Mouse (Mus musculus) cerebellum, adult 11-12 months (tissue): Measurements from ENCODE around the gene Kansl1.

ENCODE experiments used
- DNase-seq: peaks from one replicate; pipeline ENCODE4 v3.0.0; 2022

Gene Kansl1

DNA sequence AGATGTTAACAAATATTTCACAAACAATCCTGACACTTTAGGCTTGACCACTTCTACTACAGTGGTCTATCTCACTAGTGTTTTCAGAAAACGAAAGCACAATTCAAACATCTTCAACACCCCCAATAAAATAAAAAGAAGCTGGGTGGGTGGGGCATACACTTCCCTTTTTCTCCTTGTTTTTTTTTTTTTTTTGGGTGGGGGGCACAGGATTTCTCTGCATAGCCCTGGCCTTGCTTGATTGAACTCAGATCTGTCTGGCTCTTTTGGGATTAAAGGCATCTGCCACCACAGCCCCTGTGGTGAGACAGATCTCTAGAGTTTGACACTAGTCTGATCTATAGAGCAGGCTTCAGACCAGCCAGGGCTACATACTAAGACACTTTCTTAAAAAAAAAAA is 106.0 kb downstream of the Kansl1 start:
- DNase-seq, result no peak

DNA sequence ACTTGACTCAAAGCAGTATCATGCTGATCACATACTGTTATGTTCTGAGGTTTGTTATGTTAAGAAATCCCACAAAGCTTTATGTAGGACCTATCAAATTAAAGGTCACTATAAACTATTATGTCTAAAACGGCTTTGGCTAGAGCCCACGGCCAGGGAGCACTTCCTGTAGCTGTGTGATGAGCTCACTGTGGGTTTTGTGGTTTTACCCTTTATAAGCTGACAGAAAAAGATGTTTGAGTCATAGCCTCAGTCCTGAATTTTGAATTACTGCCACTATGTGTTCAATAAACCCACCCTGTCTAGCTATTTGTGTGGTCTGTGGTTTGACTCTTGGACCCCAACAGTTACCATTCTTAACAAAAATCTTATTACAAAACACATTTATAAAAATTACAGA is 106.9 kb downstream of the Kansl1 start:
- no peak for DNase-seq

DNA sequence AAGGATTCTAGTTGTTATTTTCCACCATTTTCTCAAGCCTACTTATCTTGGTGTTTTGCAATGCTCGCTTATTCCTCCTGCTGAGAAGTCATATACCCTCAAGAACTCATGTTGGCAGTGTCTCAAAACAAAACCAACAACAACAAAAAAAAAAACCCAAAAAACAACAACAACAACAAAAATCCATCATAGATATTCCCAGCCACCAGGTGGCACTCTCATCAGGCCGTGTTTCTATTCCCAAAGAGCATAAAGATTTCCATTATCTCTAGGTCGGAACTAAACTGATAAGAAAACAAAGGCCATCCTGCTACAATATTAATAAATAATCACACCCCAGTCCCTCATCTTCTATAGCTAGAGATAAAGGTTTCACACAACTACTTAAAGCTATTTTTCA is 121.7 kb downstream of the Kansl1 start:
- DNase-seq, result no peak

DNA sequence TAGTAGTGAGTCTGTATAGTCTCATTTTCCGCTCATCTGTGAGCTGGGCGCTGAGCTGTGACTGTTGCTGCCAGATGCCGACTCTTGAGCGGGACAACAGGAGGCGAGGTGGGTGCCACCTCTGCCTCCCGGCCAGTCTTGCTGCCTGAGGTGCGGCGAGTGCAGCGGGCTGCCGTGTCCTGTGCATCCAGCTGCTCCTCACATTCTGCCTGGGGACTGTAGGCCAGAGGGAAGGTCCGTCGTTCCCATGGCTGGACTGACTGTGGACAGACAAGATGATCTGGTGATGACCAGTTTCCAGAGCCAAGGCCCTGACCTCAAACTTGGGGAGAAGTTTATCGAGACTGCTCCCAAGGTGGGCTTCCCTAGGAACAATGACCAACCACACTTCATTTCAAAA is 133.7 kb downstream of the Kansl1 start:
- no peak for DNase-seq

DNA sequence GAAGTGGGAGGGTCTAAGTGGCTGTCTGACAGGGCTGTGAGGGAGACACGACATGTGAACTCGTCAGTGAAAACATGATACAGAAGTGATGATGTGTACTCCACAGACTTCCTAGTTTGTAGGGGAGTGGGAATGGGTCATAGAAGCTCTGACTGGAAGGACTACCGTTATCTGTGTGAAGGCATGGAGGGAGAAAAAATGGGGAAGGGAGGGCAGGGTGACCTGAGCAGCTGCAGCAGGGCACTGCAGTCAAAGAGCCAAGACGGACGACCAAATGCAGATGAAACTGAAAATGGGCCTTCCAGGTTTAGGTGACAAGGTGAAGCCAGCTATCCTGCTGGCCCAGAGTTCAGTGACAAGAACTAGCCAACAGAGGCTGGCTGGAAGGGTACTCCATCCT is 134.5 kb downstream of the Kansl1 start:
- no peak for DNase-seq

DNA sequence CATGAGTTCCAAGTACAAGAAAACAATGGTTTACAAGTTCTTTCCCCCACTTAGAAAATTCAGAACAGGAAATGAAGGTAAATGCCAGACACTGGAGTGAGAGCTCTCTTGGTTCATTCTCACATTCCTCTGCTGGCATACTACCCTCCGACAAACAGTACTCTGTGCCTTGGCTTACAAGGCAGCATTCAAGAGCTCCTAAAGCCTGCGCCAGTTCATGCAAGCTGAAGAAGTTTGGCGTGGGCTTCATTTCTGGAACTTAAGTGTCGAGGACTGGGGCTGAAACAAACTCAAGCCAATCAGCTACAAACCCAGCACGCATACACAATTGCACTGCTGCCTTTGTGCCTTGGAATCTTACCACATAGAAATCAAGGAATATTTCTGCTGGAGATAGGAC is 136.6 kb downstream of the Kansl1 start:
- no peak for DNase-seq

DNA sequence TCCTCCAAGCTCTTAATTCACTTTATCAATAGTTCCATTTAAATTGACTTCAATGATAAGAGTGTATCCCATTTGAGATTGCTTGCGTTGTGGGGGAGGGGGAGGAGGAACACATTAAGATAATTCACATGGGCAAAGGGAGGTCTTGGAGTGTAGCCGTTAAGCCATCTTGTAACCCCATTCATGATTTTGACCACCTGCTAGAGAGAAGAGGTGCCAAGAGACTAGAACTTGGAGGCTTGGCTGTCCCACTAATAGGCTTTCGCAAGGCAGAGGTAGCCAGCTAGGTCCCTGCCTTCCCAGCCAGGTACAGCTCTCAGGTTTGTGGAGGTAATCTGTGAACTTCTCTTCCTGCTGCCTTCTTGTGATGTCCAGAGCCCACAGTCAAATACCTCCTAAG is 137.5 kb downstream of the Kansl1 start:
- no peak for DNase-seq

DNA sequence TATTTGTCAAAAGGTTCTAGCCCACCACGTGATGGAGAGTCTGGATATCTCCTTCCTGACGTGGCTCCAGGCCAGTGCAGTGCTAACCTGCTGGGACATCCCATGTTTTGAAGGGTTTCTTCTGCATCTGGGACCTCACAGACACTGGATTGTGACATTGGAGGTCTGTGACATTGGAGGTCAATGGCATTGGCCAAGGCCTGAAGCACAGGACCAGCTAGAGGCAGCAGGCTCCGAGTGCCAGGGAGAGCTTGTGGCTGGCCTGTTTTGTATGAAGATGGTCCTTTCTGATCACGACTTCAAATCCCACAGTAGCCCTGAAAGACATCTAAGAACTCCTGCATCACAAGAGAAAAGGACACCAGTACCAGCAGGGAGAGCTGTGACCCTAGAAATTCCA is 138.5 kb downstream of the Kansl1 start:
- no peak for DNase-seq

DNA sequence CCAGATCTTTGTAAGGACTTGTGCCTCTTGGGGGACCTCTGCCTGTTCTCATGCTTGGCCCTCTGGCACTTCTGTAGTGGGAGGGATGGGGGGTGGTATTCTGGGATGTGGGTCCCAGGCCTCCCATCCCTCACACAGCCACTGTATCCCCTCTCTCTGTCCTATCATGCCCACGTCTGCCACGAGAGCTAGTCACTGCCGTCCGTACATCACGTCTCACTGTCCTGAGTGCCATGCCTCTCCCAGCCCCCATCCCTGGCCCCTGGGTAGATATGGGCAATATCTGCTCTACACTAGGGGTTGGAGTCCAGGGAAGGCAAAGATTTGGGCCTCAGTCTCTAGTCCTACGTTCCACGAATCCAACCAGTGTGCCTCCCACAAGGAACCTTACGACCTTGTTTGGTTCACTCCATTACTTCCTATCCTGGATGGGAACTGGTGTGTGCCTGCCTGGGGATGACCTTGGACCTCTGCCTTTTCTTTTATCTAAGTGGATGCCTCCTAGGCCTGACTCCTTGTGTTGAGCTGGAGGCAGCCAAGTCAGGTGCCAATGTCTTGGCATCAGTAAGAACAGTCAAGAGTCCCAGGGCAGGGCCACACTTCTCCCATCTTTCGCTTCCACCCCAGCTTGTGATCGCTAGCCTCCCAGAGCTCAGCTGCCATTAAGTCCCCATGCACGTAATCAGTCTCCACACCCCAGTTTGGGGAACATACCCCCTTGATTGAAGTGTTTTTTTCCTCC is 139.3 kb downstream of the Kansl1 start:
- DNase-seq, result no peak

DNA sequence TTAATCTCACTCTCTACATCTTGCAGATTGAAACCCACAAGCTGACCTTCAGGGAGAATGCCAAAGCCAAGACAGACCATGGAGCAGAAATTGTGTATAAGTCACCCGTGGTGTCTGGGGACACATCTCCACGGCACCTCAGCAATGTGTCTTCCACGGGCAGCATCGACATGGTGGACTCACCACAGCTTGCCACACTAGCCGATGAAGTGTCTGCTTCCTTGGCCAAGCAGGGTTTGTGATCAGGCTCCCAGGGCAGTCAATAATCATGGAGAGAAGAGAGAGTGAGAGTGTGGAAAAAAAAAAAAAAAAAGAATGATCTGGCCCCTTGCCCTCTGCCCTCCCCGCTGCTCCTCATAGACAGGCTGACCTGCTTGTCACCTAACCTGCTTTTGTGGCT is 140.7 kb downstream of the Kansl1 start:
- DNase-seq, result no peak

DNA sequence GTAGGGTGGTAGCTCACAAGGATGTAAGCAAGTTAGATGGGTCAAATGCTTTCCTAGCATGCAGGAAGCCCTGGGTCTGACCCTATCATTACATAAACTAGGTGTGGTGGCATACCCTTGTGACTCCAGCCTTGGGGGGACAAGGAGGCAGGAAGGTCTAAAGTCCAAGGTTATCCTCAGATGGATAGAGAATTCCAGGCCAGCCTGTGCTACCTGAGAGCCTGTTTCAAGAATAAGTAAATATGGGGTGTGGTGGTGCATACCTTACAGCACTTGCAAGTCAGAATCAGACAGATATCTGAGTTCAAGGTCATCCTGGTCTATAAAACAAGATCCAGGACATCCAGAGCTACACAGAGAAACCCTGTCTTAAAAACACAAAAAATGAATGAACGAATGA is 141.2 kb downstream of the Kansl1 start:
- DNase-seq, result no peak

DNA sequence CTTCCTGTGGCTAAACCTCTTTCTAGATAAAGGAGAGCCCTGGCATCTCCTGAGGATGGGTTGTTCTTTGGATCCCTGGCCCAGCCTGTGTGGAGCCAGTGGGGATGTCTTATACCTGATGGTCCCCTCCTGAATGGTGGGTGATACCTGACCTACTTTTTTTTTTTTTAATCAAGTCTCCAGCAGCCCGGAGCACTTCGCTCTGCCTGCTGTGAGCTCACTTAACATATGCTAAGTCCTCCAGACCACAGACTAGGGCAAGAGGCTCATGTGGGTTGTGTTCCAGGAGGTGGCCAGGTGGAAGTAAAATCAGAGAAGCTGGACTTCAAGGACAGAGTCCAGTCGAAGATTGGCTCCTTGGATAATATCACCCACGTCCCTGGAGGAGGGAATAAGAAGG is 146.5 kb downstream of the Kansl1 start:
- DNase-seq, result no peak

DNA sequence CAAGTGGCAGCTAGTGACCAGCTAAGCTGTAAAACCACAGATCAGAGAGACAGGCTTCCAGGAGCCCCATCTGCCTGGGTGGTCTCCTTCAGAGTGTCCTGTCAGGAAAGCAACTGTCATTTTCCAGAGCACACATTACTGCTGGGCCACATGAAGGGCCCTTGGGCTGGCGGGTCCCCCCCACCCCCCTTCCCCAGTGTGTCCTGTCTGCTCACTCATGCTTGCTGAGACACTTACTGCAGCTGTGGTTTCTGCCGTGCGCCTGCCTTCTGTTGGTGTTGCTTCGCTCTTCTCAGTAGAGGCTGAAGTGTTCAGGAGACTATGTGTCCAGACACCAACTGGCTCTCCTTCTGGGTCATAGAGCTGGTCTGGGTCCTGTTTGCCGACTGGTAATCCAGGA is 148.2 kb downstream of the Kansl1 start:
- no peak for DNase-seq

DNA sequence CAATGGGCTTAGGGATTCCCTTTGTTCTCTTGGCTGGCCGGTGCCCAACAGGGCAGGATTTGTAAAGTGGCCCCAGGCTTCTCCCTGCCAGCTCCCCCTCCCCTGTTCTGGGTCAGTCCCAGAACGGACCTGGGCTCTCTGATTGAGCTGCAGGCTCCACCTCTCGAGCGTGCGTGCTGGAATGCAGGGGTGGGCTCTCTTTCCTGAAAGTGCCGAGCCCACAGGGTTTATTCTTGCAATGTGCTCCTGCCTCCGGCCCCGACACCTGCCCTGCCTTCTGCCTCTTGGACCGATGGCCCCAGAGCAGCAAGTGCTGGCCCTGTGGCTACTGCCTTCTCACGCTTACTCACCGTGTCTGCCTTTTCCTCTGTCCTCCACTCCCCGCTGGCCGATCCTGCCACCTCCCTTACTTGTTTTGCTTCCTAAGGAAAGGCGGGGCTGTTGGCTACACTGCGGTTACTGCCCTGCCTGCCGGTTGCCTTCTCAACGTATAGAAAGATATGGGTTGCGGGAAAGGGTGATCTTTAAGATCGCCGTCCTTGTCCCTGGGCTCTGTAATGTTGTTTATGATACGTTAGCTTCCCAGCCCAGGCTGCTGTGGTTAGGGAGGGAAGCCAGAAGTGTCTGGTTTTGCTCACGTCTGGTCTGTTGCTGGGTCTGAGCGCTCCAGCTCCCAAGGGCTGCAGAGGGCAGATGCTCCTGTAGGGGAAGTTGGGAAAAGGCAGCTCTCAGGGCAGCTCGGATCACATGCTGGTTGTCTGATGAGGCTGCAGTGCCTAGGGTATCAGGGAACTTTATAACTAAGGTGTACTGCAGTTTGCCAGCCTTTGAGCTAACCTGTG is 149.5 kb downstream of the Kansl1 start:
- DNase-seq, result peak; percentile 61

DNA sequence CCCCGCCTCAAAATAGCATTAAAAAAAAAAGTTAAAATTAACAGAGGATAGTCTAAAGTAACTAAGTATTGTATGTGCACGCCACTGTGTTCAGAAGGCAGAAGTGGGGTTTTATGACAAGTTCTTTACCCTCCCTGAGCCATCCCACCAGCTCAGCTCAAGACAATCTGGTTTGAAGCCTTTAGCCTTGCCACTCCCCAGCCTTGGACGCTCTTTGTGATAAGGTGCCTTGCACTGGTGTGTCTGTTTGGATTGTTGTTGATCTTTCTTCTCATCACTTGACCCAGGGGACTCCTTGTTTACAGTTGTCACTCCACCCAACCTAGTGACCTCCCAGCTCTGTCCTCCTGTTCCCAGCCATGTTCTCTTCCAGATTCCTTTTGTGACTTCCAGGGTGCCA is 151.0 kb downstream of the Kansl1 start:
- no peak for DNase-seq

DNA sequence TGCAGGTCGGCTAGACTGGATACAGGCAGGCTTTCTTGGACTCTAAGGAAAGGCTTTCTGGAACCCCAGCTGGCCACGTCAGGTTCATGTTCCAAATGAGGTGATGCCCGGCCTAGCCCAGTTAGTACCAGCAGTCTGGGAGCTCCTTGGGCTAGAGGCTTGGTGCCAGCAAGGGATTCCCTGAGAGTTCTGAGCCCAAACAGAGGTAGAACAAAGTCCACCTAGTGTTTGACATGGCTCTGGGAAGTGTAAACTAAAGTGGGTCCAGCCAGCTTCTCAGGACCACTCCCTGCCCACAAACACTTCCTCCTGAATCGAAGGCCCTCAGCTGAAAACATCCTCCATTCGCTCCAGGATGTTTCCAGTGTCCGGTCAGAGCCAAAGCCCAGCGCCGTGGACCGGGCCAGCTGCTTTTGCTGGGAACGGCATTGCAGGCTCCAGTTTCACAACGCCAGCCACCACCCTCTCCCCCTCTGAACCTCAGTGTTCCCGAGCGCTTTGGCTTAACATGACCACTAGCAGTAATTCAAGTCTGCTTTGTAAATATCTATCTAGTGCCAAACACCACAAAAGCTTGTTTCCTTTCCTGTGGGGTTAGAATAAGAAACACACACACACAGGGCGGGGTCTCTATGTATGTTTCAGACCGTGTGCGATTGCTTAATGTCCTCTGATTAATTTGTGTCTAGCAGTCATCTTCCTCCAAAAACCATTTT is 151.8 kb downstream of the Kansl1 start:
- no peak for DNase-seq

DNA sequence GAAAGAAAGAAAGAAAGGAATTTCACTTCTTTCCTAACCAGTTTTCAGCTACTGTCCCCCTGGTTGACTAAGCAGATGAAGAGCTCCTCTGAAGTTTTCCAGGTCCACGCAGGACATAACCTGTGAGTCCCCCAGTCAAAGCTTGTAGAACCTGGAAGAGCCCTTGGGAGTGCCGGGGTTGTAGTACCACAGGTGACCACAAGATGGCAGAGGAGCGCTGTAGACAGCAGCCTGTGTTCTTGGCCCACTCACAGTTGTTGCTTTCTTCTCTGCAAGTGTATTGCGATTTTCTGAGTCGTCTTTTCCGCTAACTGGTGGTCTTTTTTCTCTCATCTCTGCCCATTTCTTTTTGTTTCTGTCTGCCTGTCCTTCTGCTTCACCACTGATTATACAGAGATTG is 153.0 kb downstream of the Kansl1 start:
- DNase-seq, result peak; percentile 67

DNA sequence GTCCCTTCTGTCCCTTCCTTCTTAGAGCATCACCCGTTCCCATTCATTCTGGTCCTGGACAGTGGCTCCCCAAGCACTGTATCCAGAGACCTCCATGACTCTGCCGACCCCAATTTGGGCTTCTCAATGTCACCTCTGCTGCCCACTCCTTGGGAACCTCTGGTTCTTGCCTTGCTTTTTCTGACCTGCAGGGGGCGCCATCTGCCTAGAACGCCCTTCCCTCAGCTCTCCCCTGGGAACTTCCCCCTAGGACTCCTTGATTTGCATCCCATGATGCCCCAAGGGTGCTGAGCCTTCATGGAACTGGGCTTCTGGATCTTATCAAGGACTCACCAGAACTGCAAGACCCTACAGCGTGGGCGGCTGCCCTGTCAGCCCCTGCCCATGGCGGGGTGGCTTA is 157.0 kb downstream of the Kansl1 start:
- no peak for DNase-seq

DNA sequence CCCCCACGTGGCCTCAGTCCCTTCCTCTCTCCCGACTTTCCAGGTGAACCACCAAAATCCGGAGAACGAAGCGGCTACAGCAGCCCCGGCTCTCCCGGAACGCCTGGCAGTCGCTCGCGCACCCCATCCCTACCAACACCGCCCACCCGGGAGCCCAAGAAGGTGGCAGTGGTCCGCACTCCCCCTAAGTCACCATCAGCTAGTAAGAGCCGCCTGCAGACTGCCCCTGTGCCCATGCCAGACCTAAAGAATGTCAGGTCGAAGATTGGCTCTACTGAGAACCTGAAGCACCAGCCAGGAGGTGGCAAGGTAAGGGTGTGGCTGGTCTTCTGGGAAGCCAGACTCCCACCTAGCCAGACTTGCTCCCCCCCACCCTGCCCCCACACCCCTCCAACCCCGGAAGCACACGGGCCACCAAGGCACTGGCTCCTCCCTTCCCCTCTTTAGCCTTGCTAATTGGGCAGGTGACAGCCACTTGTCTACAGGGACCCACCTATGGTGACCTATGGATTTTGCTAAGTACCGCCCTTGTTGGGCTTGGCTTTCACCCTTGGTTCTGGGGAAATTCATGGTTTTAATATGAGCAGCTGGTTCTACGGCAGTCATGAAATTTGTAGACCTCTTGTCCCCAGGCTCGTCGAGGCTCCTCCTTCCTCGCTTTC is 158.3 kb downstream of the Kansl1 start:
- no peak for DNase-seq

DNA sequence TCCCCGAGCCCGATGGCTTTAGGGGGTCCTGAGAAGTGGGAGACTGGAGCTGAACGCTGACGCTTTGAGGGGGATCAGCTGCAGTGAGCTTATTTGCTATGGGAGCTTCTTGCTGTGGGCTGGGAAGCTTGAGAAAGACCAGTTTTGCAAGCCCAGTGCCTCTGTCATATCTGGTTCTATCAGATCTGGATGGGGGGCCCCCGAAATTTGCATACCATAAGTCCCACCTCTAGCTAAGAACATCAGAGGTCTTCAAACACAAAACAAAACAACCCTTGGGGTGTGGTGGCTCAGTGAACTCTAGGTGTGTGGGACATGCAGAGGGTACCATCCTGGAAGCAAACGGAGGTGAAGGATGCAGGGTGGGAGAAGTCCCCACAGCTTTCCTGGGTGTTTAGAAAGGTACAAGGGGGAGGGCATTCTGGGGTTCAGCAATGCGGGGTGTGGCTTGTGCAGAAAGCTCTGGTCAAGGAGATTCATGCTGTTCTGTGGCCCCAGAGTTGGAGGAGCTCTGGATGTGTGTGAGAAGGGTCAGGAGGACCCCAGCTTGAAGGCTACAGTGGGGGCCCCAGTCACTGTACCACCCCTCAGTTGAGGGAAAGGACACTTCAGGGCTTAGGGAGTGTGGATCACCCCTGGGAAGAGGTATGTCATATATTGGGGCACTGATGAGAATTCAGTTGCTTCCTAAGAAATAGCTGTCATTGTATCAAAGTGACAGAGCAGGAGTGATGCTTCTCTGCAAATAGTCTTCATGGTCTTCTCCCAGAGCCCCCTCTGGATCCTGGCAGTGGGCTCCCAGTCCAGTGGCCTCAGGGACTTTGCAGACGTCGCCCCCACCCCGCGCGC is 159.1 kb downstream of the Kansl1 start:
- DNase-seq, result no peak

DNA sequence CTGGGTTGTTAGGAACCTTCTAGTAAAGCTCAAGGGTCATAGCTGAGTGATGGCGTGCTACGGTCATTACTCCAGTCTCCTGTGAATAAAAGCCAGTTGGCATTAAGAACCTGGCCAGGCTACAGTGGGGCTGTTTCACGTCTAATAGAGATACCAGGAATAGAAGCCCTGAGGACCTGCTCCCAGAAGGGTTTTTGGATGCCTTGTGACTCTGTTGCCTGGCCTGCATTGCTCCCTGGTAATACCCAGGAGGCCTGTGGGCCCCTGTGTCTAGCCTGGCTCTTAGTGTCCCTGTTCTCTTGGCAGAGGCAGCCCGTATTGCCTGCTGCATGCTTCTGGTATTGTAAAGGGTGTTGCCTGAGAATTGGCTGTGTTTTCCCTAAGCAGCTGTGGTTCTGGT is 161.5 kb downstream of the Kansl1 start:
- DNase-seq, result no peak

DNA sequence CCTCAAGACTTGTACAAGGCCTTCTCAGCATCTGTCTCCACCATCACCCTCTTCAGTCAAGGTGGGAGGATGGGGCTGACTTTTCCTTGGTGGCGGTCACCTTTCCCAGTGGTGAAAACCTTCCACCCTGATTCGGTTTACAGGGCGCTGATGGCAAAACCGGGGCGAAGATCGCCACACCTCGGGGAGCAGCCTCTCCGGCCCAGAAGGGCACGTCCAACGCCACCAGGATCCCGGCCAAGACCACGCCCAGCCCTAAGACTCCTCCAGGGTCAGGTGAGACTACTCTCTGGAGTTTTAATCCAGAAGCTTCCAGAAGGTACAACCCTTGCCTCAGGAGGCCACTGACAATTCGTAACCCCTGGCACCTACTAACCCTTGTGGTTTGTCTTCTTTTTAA is 162.2 kb downstream of the Kansl1 start:
- no peak for DNase-seq
